Mouse (Mus musculus) bone marrow macrophage, adult 2 months (primary cell): ENCODE results near the gene Rab11fip4. TPM values are rescaled to one million over a fixed set of nuclear protein-coding genes. Genes with fewer than 3 reads are reported as not detected.

Source experiments
- H3K27ac ChIP-seq: 2 replicates; pipeline ENCODE4 v1.5.1; 2012; ENCODE audit warnings: low read depth, low read length; ENCODE audit not compliant: insufficient read depth
- H3K4me1 ChIP-seq: 2 replicates; pipeline ENCODE4 v1.6.1; 2012; ENCODE audit warnings: low read length; ENCODE audit not compliant: control insufficient read depth, insufficient read depth
- H3K4me3 ChIP-seq: 2 replicates; pipeline ENCODE4 v1.5.1; 2012; ENCODE audit warnings: mild to moderate bottlenecking, low read length, moderate library complexity; ENCODE audit not compliant: insufficient read depth
- CTCF ChIP-seq: IDR thresholded peaks from 2 replicates; pipeline ENCODE4 v1.5.1; 2012; ENCODE audit warnings: low read depth, mild to moderate bottlenecking, low read length, moderate library complexity
- POLR2A ChIP-seq: IDR thresholded peaks from 2 replicates; pipeline ENCODE4 v1.6.1; 2012; ENCODE audit warnings: mild to moderate bottlenecking, low read depth, low read length, borderline replicate concordance
- polyA plus RNA-seq: library from polyadenylated mRNA; stranded (reverse); fragments of >200 nt; gene quantifications from 2 replicates; pipeline ENCODE4 v1.2.4, GENCODE M21; 2012; ENCODE audit not compliant: missing spikeins, insufficient read depth, insufficient read length

The Rab11fip4 gene
- polyA plus RNA-seq, result 0.11 and 0.32 TPM in 2 replicates

DNA sequence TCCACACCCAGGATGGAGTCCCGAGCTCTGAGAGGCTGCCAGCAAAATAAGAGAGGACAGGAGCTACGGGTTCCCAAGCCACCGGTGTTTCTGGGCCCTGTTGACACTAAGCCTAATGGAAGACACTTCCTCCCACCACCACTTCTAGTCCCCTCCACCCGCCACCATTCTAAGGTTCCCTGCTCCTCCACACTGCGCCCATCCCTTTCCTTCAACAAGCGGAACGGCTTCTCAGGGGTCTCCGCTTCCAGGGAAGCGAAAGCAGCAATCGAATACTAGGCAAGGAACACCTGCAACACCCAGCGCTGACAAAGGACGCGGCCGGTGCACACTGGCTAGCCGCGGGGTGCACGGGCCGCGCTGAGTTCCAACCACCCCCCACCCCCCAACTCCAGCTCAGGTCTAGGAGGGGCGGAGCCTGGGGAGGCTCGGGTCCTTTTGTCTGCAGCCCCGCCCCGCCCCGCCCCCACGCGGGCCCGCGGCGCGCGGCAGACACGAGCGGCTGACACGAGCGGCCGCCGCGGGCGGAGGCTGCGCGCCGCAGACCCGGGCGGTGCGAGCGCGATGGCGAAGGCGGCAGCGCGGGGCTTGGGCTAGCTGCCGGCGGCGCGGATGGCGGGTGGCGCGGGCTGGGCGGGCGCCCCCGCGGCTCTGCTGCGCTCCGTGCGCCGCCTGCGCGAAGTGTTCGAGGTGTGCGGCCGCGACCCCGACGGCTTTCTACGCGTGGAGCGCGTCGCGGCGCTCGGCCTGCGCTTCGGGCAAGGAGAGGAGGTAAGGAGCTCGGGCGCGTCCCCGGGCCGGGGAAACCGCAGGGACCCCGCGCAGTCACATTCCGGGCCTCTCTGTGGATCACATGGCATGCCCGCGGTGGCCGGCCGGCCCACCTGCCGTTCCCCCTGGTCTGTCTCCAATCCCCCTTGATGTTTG, at the start of gene Rab11fip4:
Rab11fip4 (plus strand) TSS at position 549 of the 927 bp plus-strand sequence.
- Histone ChIP-seq H3K4me3 (peak within 1 kb of the TSS; percentile 39), H3K4me1 (no peaks in the 10 kb centered on the region), H3K27ac (no peak within 1 kb of the TSS)
- TF ChIP-seq CTCF (no peak), POLR2A (no peak)

DNA sequence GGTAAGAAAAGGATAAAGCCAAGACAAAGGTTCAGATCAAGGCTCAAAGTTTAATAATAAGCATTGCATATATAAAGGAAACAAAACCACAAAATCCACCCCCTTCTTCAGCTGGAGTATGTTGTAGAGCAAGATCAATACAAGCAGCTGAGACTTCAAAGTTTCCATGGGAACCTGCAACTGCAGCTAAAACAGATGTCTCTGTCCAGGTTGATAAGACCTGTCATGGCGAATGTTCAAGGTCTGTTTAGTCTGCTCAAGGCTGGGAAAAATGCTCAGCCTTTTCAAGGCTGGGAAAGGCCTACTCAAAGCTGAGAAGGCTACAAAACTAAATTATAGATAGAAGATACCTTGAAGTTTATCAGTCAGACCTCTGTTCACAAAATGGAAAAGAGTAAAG, 38.4 kb upstream of the Rab11fip4 start:
- no peak for TF ChIP-seq POLR2A
- no peak for TF ChIP-seq CTCF
- Histone ChIP-seq H3K4me3 (no peak overlapping the region), H3K27ac (no peak overlapping the region), H3K4me1 (no peaks in the 10 kb centered on the region)

DNA sequence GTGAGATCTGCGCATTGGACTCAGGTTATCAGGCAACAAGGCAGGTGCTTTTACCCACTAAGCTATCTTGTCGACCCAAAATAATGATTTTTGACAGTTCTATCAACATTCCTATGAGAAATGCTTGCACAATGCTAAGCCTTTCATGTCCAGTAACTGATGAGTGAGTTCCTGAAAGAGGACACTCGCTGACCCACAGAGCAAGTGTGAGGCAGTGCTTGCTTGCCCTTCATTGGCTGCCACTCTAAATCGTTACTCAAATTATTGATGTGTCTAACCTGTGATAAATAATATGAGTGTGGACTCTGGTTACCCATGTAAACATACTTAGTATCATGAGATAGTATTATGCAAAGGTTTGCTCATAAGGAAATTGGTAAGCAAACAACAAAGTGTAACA, 30.5 kb upstream of the Rab11fip4 start:
- TF ChIP-seq CTCF (no peak), POLR2A (no peak)
- H3K4me1 ChIP-seq, result no peaks in the 10 kb centered on the region
- no peak overlapping the region for H3K27ac ChIP-seq
- H3K4me3 ChIP-seq, result no peak overlapping the region

DNA sequence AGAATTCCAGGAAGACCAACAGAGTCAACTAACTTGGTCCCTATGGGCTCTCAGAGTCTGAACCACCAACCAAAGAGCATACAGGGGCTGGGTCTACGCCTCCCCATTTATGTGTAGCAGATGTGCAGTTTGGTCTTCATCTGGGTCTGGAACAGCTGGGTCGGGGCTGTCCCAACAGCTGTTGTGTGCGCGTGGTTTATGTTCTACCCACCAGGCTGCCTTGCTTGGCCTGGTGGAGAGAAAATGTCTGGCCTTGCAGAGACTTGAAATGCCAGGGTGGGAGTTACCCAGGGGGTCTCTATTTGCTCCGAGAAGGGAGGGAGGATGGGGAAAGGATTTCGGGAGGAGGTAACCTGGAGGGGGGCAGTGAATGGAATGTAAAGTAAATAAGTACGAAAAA, 27.5 kb upstream of the Rab11fip4 start:
- TF ChIP-seq POLR2A (no peak), CTCF (no peak)
- Histone ChIP-seq H3K4me3 (no peak overlapping the region), H3K27ac (no peak overlapping the region), H3K4me1 (no peaks in the 10 kb centered on the region)

DNA sequence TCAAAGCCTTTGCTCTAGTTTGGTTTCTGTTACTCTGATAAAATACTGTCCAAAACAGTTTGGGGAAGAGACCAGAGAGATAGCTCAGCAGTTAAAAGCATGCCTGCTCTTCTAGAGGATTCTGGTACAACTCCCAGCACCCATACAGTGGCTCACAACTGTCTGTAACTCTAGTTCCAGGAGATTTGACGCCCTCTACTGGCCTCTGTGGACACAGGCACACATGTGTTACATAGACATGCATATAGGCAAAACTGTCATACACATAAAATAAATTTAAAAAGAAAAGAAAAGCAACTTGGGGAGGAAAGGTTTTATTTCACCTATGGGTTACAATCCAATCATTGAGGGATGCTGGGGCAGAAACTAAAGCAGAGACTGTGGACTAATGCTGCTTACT, 24.1 kb upstream of the Rab11fip4 start:
- TF ChIP-seq POLR2A, result no peak
- no peak for TF ChIP-seq CTCF

DNA sequence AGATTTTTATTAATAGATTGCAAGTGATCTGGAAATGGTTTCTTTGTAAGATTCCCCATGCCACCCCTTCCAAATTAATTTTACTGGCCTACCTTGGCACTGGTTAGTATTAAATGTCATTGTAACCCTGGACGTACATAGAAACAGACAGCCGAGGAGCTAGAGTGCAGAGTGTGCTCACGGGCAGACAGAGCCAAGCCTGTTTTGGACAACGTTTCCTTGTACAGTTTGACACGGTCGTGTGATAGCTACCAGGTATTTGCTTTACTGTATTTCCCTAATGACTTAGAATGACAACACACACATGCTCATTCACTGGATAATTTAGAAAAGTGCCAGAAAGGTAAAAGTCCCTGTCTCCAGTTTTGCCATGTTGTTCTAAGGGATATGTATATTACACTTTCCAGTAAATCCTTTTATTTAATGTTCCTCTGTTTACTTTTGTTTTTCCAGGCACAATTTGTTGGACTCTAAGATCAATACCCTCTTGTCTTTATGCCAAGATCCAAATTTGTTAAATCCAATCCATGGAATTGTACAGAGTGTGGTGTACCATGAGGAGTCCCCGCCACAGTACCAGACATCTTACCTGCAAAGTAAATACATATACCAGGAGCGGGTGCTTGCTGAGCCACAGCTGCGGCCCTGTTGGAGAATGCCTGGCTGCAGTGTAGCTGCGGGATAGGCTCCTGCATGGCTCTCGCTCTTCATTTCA, 22.7 kb upstream of the Rab11fip4 start:
- peaks cover 5% of the 10 kb centered on the region; the same call in 1 of the 2 replicates for H3K4me1 ChIP-seq
- no peak overlapping the region for H3K4me3 ChIP-seq
- TF ChIP-seq CTCF (no peak), POLR2A (no peak)
- no peak overlapping the region for H3K27ac ChIP-seq

More for the DNA sequence above, 24.1 kb upstream of the Rab11fip4 start:
- Histone ChIP-seq H3K4me3 (no peak overlapping the region), H3K27ac (no peak overlapping the region), H3K4me1 (peaks cover 5% of the 10 kb centered on the region; the same call in 1 of the 2 replicates)

DNA sequence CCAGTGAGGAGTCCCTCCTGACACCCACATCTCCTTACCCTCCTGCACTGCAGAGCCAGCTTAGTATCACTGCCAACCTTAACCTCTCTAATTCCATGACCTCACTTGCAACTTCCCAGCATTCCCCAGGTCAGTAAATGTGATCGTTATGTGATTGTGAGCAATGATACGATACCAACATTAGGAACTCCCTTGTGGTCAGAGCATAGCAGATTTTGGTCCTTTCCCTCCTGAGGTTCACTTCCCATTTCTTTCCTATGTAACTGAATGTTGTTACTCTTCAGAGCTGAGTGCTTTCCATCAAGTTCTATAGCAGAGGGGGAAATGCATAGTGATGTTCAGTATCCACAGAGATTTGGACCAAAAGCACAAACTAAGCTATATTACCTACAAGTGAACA, 20.7 kb upstream of the Rab11fip4 start:
- H3K4me3 ChIP-seq, result no peak overlapping the region
- peaks cover 9% of the 10 kb centered on the region for H3K4me1 ChIP-seq
- TF ChIP-seq CTCF (no peak), POLR2A (no peak)
- H3K27ac ChIP-seq, result no peak overlapping the region

DNA sequence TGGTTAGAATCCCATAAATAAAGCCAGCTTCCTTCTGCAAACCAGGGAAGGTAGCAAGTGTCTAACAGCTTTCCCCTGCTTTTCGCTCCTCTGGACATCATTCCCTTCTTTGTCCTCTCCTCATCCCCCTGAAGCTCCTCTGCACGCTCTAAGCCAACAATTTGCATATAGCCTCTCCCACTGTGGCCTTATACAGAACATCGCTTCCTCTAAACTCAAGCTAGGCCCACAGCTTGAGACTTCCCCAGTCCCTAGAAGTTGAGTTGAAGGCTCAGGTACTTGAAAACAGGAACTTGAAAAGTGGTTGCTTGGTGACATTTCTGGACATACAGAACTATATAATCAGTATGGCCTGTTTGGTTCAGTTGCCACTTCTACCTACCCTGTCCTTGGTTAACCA, 17.2 kb upstream of the Rab11fip4 start:
- Histone ChIP-seq H3K4me1 (peaks cover 9% of the 10 kb centered on the region), H3K27ac (no peak overlapping the region), H3K4me3 (no peak overlapping the region)
- TF ChIP-seq CTCF (no peak), POLR2A (no peak)

DNA sequence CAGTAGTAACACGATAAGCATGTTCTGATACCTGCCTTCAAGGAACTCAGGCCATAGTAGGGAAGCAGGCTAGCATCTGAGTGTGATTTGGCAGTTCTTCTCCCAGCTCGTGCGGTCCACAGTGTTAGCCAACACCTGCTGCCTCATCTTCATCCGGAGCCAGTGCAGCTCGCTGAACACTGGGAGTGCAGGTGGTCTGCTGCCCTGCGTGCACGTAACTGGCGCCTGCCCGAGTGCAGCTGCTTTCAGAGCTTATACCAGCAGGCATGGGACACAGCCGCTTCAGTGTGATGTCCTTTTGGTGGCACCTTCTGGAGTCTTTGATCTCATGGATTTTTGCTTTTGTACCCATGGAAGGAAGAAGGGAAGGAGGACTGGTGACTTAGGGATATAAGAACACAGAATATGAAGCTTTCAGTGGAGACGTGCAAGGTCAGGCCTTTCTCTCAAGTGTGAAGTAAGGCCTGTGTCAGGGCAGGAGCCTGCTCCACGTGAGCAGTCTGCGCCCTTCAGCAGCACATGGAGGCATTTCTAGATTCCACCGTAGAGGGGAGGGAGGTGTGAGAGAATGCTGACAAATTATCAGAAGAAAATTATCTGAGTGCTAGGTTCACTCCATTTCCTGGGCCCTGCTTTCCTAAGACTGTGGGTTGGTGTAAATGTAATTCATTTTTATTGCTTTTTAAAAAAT, 15.5 kb upstream of the Rab11fip4 start:
- Histone ChIP-seq H3K27ac (no peak overlapping the region), H3K4me1 (peaks cover 4% of the 10 kb centered on the region), H3K4me3 (no peak overlapping the region)
- TF ChIP-seq POLR2A, result no peak
- no peak for TF ChIP-seq CTCF
